Mouse (Mus musculus) liver, embryonic 13.5 days (tissue): ENCODE data around the gene Xiap. TPM values are rescaled to one million over a fixed set of nuclear protein-coding genes. Genes with fewer than 3 reads are reported as not detected.
A peak's percentile ranks its signal among the peaks of the same experiment; 100 is the strongest.

Experiments
- ATAC-seq: fragments of 200-750 bp; cut with Nextera tagmentation; 2 replicates; pipeline ENCODE4 v1.8.0; 2017; ENCODE audit warnings: low read depth, mild to moderate bottlenecking, moderate number of reproducible peaks, moderate library complexity
- DNase-seq: peaks from one replicate; pipeline ENCODE4 v3.0.0; 2022
- H3K27ac ChIP-seq: fragments of 300-500 bp; sonication (generic); 2 replicates; pipeline ENCODE4 v1.5.1; 2015; ENCODE audit warnings: moderate library complexity, mild to moderate bottlenecking, inconsistent platforms
- H3K27me3 ChIP-seq: fragments of 300-500 bp; sonication (generic); 2 replicates; pipeline ENCODE4 v1.6.1; 2015; ENCODE audit warnings: mild to moderate bottlenecking, inconsistent platforms
- H3K36me3 ChIP-seq: fragments of 300-500 bp; sonication (generic); 2 replicates; pipeline ENCODE4 v1.6.1; 2015; ENCODE audit warnings: mild to moderate bottlenecking, inconsistent platforms
- H3K4me1 ChIP-seq: fragments of 300-500 bp; sonication (generic); replicated peaks from 2 replicates; pipeline ENCODE4 v1.6.1; 2015; ENCODE audit warnings: inconsistent platforms
- H3K4me2 ChIP-seq: fragments of 300-500 bp; sonication (generic); 2 replicates; pipeline ENCODE4 v1.6.1; 2015; ENCODE audit warnings: inconsistent platforms, mild to moderate bottlenecking, moderate library complexity
- H3K4me3 ChIP-seq: fragments of 300-500 bp; sonication (generic); replicated peaks from 2 replicates; pipeline ENCODE4 v1.5.1; 2015; ENCODE audit warnings: mild to moderate bottlenecking, inconsistent platforms
- H3K9ac ChIP-seq: fragments of 300-500 bp; sonication (generic); 2 replicates; pipeline ENCODE4 v1.6.1; 2015; ENCODE audit warnings: mild to moderate bottlenecking, inconsistent platforms
- H3K9me3 ChIP-seq: fragments of 300-500 bp; sonication (generic); replicated peaks from 2 replicates; pipeline ENCODE4 v1.6.1; 2016; ENCODE audit warnings: inconsistent platforms
- WGBS: fragments of 180-500 bp; shearing (Covaris S2); methylation state at CpG from one replicate; pipeline ENCODE4 v1.1.7; 2015; ENCODE audit not compliant: insufficient replicate concordance; 5-methylcytosine and 5-hydroxymethylcytosine counted together
- polyA plus RNA-seq: library from polyadenylated mRNA; unstranded; fragments of >200 nt; fragmentation: Nextera tagmentation; extraction: Ambion mirVana; gene quantifications from 2 replicates; pipeline ENCODE4 v1.2.1, GENCODE M21; 2015

Xiap gene
- polyA plus RNA-seq, 1 experiment from 2014 or later = 5.0 TPM

- Histone ChIP-seq H3K4me3 (no peak overlapping the region), H3K27me3 (no peaks in the 10 kb centered on the region), H3K9ac (no peak overlapping the region), H3K36me3 (no peaks in the 10 kb centered on the region), H3K27ac (no peak overlapping the region), H3K4me2 (no peak overlapping the region), H3K4me1 (no peaks in the 10 kb centered on the region), H3K9me3 (no peaks in the 10 kb centered on the region)
- WGBS = 61% methylated on average over 7 of the region's 7 CpGs
- ATAC-seq (no peak), DNase-seq (no peak)
Observed at GRCm38 (mm10) chrX:42044935-42045334, 14.5 kb upstream of the Xiap start.

GRCm38 (mm10) chrX:42050652-42051643, 8.5 kb upstream of the Xiap start:
- no peak overlapping the region for H3K4me2 ChIP-seq
- no peaks in the 10 kb centered on the region for H3K36me3 ChIP-seq
- 63% methylated on average over 5 of the region's 5 CpGs for WGBS
- no peaks in the 10 kb centered on the region for H3K4me1 ChIP-seq
- no peak overlapping the region for H3K27ac ChIP-seq
- H3K9me3 ChIP-seq = no peaks in the 10 kb centered on the region
- H3K4me3 ChIP-seq = no peak overlapping the region
- no peaks in the 10 kb centered on the region for H3K27me3 ChIP-seq
- ATAC-seq (no peak), DNase-seq (no peak)
- H3K9ac ChIP-seq = no peak overlapping the region

GRCm38 (mm10) chrX:42057012-42057411, 2.5 kb upstream of the Xiap start:
- 55% methylated on average over 5 of the region's 5 CpGs for WGBS
- Histone ChIP-seq H3K9ac (no peak overlapping the region), H3K27me3 (no peaks in the 10 kb centered on the region), H3K36me3 (no peaks in the 10 kb centered on the region), H3K4me2 (no peak overlapping the region), H3K27ac (no peak overlapping the region), H3K9me3 (no peaks in the 10 kb centered on the region), H3K4me3 (no peak overlapping the region), H3K4me1 (peaks cover 14% of the 10 kb centered on the region)
- DNase-seq = no peak
- ATAC-seq = no peak

- ATAC-seq = no peak
Observed at GRCm38 (mm10) chrX:42057873-42058272, 1.6 kb upstream of the Xiap start.

GRCm38 (mm10) chrX:42063621-42064020, 4.1 kb downstream of the Xiap start:
- Histone ChIP-seq H3K36me3 (no peaks in the 10 kb centered on the region), H3K27ac (no peak overlapping the region), H3K4me1 (peaks cover 14% of the 10 kb centered on the region), H3K9me3 (no peaks in the 10 kb centered on the region), H3K9ac (no peak overlapping the region), H3K4me2 (no peak overlapping the region), H3K4me3 (no peak overlapping the region), H3K27me3 (no peaks in the 10 kb centered on the region)
- WGBS = 40% methylated on average over 1 of the region's 1 CpGs
- DNase-seq (no peak), ATAC-seq (no peak)

More at GRCm38 (mm10) chrX:42057873-42058272, 1.6 kb upstream of the Xiap start:
- H3K9me3 ChIP-seq = no peaks in the 10 kb centered on the region
- no peaks in the 10 kb centered on the region for H3K27me3 ChIP-seq
- H3K27ac ChIP-seq = no peak overlapping the region
- 65% methylated on average over 4 of the region's 4 CpGs for WGBS
- no peaks in the 10 kb centered on the region for H3K36me3 ChIP-seq
- H3K4me2 ChIP-seq = no peak overlapping the region
- DNase-seq = no peak
- H3K9ac ChIP-seq = no peak overlapping the region
- H3K4me3 ChIP-seq = no peak overlapping the region
- H3K4me1 ChIP-seq = peaks cover 14% of the 10 kb centered on the region

- no peaks in the 10 kb centered on the region for H3K36me3 ChIP-seq
- no peak overlapping the region for H3K4me3 ChIP-seq
- DNase-seq (no peak), ATAC-seq (no peak)
- H3K27ac ChIP-seq = no peak overlapping the region
- H3K4me2 ChIP-seq = no peak overlapping the region
- WGBS = 64% methylated on average over 6 of the region's 6 CpGs
- peaks cover under 1% of the 10 kb centered on the region for H3K4me1 ChIP-seq
- H3K27me3 ChIP-seq = no peaks in the 10 kb centered on the region
- H3K9ac ChIP-seq = no peak overlapping the region
- no peaks in the 10 kb centered on the region for H3K9me3 ChIP-seq
Observed at GRCm38 (mm10) chrX:42065086-42065485, 5.6 kb downstream of the Xiap start.

- no peaks in the 10 kb centered on the region for H3K27me3 ChIP-seq
- ATAC-seq = no peak
- no peak overlapping the region for H3K4me3 ChIP-seq
- H3K27ac ChIP-seq = no peak overlapping the region
- peaks cover 7% of the 10 kb centered on the region for H3K4me1 ChIP-seq
- no peaks in the 10 kb centered on the region for H3K9me3 ChIP-seq
- H3K9ac ChIP-seq = no peak overlapping the region
- no peak overlapping the region for H3K4me2 ChIP-seq
- no peak for DNase-seq
- WGBS = 73% methylated on average over 1 of the region's 1 CpGs
- 0 out of 2 replicates have a peak, but pooled peaks cover 4% of the 10 kb centered on the region for H3K36me3 ChIP-seq
Observed at GRCm38 (mm10) chrX:42066771-42067170, 7.3 kb downstream of the Xiap start.

- WGBS = 18% methylated on average over 27 of the region's 27 CpGs
- Histone ChIP-seq H3K4me3 (peak overlapping the region; percentile 67), H3K4me1 (peaks cover 7% of the 10 kb centered on the region), H3K9me3 (no peaks in the 10 kb centered on the region), H3K4me2 (peak overlapping the region; percentile 66), H3K27me3 (no peaks in the 10 kb centered on the region), H3K27ac (peak overlapping the region; percentile 91), H3K9ac (peak overlapping the region; percentile 80), H3K36me3 (peaks cover 4% of the 10 kb centered on the region; the same call in 1 of the 2 replicates)
- ATAC-seq (peak; percentile 78), DNase-seq (peak; percentile 48)
Observed at GRCm38 (mm10) chrX:42067791-42068200, 8.3 kb downstream of the Xiap start.

GRCm38 (mm10) chrX:42068201-42068874, 8.9 kb downstream of the Xiap start:
- peak; percentile 81 for ATAC-seq
- peaks cover 8% of the 10 kb centered on the region; the same call in 1 of the 2 replicates for H3K36me3 ChIP-seq
- WGBS = 11% methylated on average over 33 of the region's 37 CpGs

GRCm38 (mm10) chrX:42068875-42069257, 9.4 kb downstream of the Xiap start:
- Histone ChIP-seq H3K27me3 (no peaks in the 10 kb centered on the region), H3K9ac (peak overlapping the region; percentile 80), H3K4me3 (peak overlapping the region; percentile 67), H3K4me2 (peak overlapping the region; percentile 66), H3K9me3 (no peaks in the 10 kb centered on the region), H3K36me3 (peaks cover 9% of the 10 kb centered on the region; the same call in 1 of the 2 replicates), H3K4me1 (peaks cover 7% of the 10 kb centered on the region), H3K27ac (peak overlapping the region; percentile 91)
- peak; percentile 8 for DNase-seq
- peak; percentile 47 for ATAC-seq
- WGBS = 18% methylated on average over 3 of the region's 3 CpGs

More at GRCm38 (mm10) chrX:42068201-42068874, 8.9 kb downstream of the Xiap start:
- peak; percentile 56 for DNase-seq
- H3K9ac ChIP-seq = peak overlapping the region; percentile 80
- peaks cover 7% of the 10 kb centered on the region for H3K4me1 ChIP-seq
- H3K27me3 ChIP-seq = no peaks in the 10 kb centered on the region
- H3K9me3 ChIP-seq = no peaks in the 10 kb centered on the region
- peak overlapping the region; percentile 66 for H3K4me2 ChIP-seq
- peak overlapping the region; percentile 67 for H3K4me3 ChIP-seq
- H3K27ac ChIP-seq = peak overlapping the region; percentile 91

- H3K4me3 ChIP-seq = no peak overlapping the region
Observed at GRCm38 (mm10) chrX:42087731-42088130, 28.3 kb downstream of the Xiap start.

More at GRCm38 (mm10) chrX:42087731-42088130, 28.3 kb downstream of the Xiap start:
- 76% methylated on average over 8 of the region's 8 CpGs for WGBS
- Histone ChIP-seq H3K27ac (no peak overlapping the region), H3K9ac (no peak overlapping the region), H3K9me3 (no peaks in the 10 kb centered on the region), H3K4me1 (no peaks in the 10 kb centered on the region), H3K27me3 (no peaks in the 10 kb centered on the region), H3K36me3 (peaks cover 9% of the 10 kb centered on the region; the same call in 1 of the 2 replicates), H3K4me2 (no peak overlapping the region)
- DNase-seq = no peak
- no peak for ATAC-seq
